Mouse (Mus musculus): Measurements from ENCODE around the gene Tfpt.

- TF ChIP-seq CTCF (conservative IDR thresholded peaks at IDR 0.05; ENCODE audit: low read length) (no peak), POU5F1 (IDR thresholded peaks at IDR 0.05; ENCODE audit: borderline replicate concordance, low read length) (no peak)
Observed at GRCm38 (mm10) chr7:3617242-3617995, 12.3 kb downstream of the Tfpt start, which contains the start of gene Ndufa3.
